Mouse (Mus musculus) intestine, postnatal 0 days (tissue): ENCODE results near the gene Plekhm2. TPM values are rescaled to one million over a fixed set of nuclear protein-coding genes. Genes with fewer than 3 reads are reported as not detected.

ENCODE experiments used
- ATAC-seq: fragments of 200-750 bp; cut with Nextera tagmentation; 2 replicates; pipeline ENCODE4 v1.8.0; 2017; ENCODE audit warnings: mild to moderate bottlenecking, moderate TSS enrichment, moderate library complexity
- H3K27ac ChIP-seq: fragments of 300-500 bp; sonication (generic); 2 replicates; pipeline ENCODE4 v1.5.1; 2014; ENCODE audit warnings: mild to moderate bottlenecking, low read depth, low read length, moderate library complexity
- H3K27me3 ChIP-seq: fragments of 300-500 bp; sonication (generic); replicated peaks from 2 replicates; pipeline ENCODE4 v1.6.1; 2014; ENCODE audit warnings: low read length, mixed read lengths; ENCODE audit not compliant: control insufficient read depth, insufficient read depth
- H3K36me3 ChIP-seq: fragments of 300-500 bp; sonication (generic); 2 replicates; pipeline ENCODE4 v1.6.1; 2014; ENCODE audit warnings: mild to moderate bottlenecking, moderate library complexity; ENCODE audit not compliant: control insufficient read depth, insufficient read depth
- H3K4me1 ChIP-seq: fragments of 300-500 bp; sonication (generic); replicated peaks from 2 replicates; pipeline ENCODE4 v1.6.1; 2014; ENCODE audit warnings: antibody characterized with exemption, low read length, mixed read lengths; ENCODE audit not compliant: control insufficient read depth, insufficient read depth
- H3K4me2 ChIP-seq: fragments of 300-500 bp; sonication (generic); replicated peaks from 2 replicates; pipeline ENCODE4 v1.6.1; 2014; ENCODE audit warnings: low read depth, mild to moderate bottlenecking, moderate library complexity
- H3K4me3 ChIP-seq: fragments of 300-500 bp; sonication (generic); 2 replicates; pipeline ENCODE4 v1.5.1; 2014; ENCODE audit warnings: low read depth, low read length
- H3K9ac ChIP-seq: fragments of 300-500 bp; sonication (generic); 2 replicates; pipeline ENCODE4 v1.6.1; 2014; ENCODE audit warnings: mild to moderate bottlenecking, low read depth, low read length
- H3K9me3 ChIP-seq: fragments of 300-500 bp; sonication (generic); 2 replicates; pipeline ENCODE4 v1.6.1; 2016; ENCODE audit warnings: mixed run types; ENCODE audit not compliant: control insufficient read depth
- CTCF ChIP-seq: sonication (generic); IDR thresholded peaks from 2 replicates; pipeline ENCODE4 v1.5.1; 2016; ENCODE audit warnings: low read depth, mild to moderate bottlenecking, control low read depth, antibody characterized with exemption, moderate library complexity
- WGBS: fragments of 180-500 bp; shearing (Covaris S2); extraction: QIAGEN DNeasy Blood & Tissue Kit; methylation state at CpG from one replicate; pipeline ENCODE4 v1.1.7; 2014; 5-methylcytosine and 5-hydroxymethylcytosine counted together
- polyA plus RNA-seq: library from polyadenylated mRNA; unstranded; fragments of >200 nt; fragmentation: Nextera tagmentation; extraction: Ambion mirVana; gene quantifications from 2 replicates; pipeline ENCODE4 v1.2.1, GENCODE M21; 2015

The Plekhm2 gene
- polyA plus RNA-seq, 1 experiment from 2014 or later = 3.1 TPM

DNA sequence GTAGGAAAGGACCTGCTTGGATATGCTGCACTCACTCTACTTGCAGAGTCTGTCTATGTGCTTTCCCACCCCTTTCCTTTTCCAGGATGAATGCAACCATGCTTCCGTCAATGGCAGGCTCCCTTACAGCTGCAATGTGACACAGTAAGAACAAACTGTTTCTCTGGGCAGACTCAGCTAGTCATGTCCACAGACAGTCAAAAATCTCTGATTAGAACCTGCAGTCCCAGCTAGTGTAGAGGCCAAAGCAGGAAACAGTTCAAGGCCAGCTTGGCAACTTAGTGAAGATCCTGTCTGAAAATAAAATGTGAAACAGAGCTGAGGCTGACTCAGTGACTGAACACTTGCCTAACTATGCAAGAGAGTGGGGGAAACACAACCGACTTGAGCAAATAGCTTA, 39.9 kb upstream of the Plekhm2 start:
- no peak overlapping the region for H3K4me2 ChIP-seq
- H3K4me1 ChIP-seq = no peaks in the 10 kb centered on the region
- no peak overlapping the region for H3K27ac ChIP-seq
- H3K36me3 ChIP-seq = peaks cover 100% of the 10 kb centered on the region
- H3K4me3 ChIP-seq = no peak overlapping the region
- no peak for TF ChIP-seq CTCF
- no peaks in the 10 kb centered on the region for H3K9me3 ChIP-seq
- 86% methylated on average over 2 of the region's 2 CpGs for WGBS
- H3K9ac ChIP-seq = no peak overlapping the region
- no peaks in the 10 kb centered on the region for H3K27me3 ChIP-seq
- ATAC-seq = no peak

DNA sequence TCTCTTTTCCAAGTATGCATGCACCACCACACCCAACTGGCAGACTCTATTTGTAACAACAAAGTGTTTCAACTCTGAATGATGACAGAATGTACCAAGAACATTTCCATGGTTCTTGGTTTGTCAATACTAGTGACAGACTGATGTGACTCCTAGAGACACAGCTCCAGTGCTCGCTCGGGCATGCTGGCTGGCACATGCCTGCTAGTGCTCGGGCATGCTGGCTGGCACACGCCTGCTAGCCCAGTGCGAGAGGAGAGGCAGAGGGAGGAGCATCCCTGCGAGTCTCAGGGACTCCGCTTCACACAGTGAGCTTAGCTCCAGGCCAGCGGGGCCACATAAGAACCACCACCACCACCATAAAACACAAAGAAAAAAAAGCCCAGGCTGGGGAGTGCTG, 30.0 kb upstream of the Plekhm2 start:
- no peaks in the 10 kb centered on the region for H3K27me3 ChIP-seq
- WGBS = 91% methylated on average over 8 of the region's 8 CpGs
- no peaks in the 10 kb centered on the region for H3K9me3 ChIP-seq
- no peaks in the 10 kb centered on the region for H3K4me1 ChIP-seq
- no peak overlapping the region for H3K9ac ChIP-seq
- no peak for TF ChIP-seq CTCF
- H3K27ac ChIP-seq = no peak overlapping the region
- no peak overlapping the region for H3K4me2 ChIP-seq
- peaks cover 89% of the 10 kb centered on the region for H3K36me3 ChIP-seq
- H3K4me3 ChIP-seq = no peak overlapping the region
- no peak for ATAC-seq

DNA sequence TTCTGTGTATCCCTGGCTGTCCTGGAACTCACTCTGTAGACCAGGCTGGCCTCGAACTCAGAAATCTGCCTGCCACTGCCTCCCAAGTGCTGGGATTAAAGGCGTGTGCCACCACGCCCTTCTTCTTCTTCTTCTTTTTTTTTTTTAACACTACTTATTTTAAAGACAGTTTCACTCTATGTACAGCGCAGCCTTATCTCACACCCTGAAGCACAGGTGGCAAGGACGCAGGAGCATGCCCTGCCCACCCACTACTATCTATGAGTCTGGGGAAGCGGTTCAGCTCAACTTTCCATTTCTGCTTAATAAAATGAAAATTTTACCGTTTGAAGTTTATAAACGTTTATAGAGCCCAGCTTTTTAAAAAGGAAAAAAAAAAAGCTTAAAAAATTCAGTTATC, 23.8 kb upstream of the Plekhm2 start:
- no peaks in the 10 kb centered on the region for H3K9me3 ChIP-seq
- H3K36me3 ChIP-seq = peaks cover 81% of the 10 kb centered on the region
- no peak overlapping the region for H3K27ac ChIP-seq
- ATAC-seq = no peak
- WGBS = 85% methylated on average over 8 of the region's 8 CpGs
- H3K4me2 ChIP-seq = no peak overlapping the region
- no peak for TF ChIP-seq CTCF
- H3K4me1 ChIP-seq = no peaks in the 10 kb centered on the region
- no peaks in the 10 kb centered on the region for H3K27me3 ChIP-seq
- H3K9ac ChIP-seq = no peak overlapping the region
- H3K4me3 ChIP-seq = no peak overlapping the region

DNA sequence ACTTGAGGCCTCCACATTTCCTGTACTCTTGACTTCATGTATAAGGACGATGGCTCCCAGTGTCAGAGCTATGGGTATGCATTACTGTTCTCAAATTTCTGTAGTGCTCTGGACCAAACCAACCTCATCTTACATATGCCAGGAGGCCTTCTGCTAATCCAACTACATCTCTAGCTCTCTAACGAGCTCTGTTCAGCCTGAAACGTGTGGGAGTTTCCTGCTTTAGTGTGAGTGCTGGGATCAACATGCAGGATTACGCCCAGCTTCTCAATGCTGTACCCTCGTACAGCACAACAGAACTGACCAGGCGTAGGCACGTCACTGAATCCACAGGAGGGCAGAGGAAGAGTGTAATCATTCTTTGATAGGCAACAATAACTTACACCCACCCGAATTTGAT, 21.8 kb upstream of the Plekhm2 start:
- Histone ChIP-seq H3K9me3 (no peaks in the 10 kb centered on the region), H3K4me1 (no peaks in the 10 kb centered on the region), H3K4me3 (no peak overlapping the region), H3K9ac (no peak overlapping the region), H3K27me3 (no peaks in the 10 kb centered on the region), H3K36me3 (peaks cover 81% of the 10 kb centered on the region), H3K27ac (no peak overlapping the region), H3K4me2 (no peak overlapping the region)
- TF ChIP-seq CTCF = no peak
- WGBS = 88% methylated on average over 8 of the region's 8 CpGs
- no peak for ATAC-seq

DNA sequence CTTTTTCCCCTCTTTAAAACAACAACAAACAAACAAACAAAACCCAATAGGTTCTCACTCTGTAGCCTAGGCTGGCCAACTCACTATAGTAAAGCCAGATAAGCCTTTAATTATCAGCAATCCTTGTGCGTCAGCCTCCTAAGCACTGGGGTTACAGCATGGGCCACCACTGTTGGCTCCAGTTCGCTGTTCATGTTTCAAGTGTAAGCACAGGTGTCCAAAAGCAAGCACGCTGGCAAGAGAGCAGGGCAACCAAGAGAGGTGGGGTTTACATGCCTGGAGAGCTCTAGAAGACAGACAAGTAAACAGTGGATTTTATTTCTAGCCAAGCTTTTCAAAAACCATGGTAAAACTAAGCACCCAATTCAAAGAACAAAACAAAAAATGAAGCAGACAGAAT, 21.4 kb upstream of the Plekhm2 start:
- H3K27me3 ChIP-seq = no peaks in the 10 kb centered on the region
- peaks cover 76% of the 10 kb centered on the region for H3K36me3 ChIP-seq

DNA sequence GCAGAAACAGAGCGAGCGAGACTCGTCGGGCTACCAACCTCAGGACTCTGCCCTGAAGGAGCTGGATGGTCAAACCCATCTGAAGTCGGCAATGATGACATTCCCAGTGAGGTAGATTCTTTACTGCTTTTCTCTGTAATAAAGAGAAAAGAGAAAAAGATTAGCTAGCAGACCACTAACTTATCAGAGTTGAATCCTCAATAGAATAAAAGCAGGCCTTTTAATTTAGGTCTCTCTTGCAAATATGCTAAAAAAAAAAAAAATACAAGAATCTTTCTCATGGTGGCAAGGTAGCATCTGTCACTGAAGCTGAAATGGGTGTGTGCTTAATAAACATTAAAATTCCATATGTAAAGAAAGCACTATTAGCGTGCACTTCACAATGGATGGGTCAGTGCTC, 20.8 kb upstream of the Plekhm2 start, which contains the start of gene Rsc1a1:
TSS of gene Rsc1a1 (minus strand) at position 101 of the 400 bp plus-strand sequence.
- Histone ChIP-seq H3K36me3 (peaks cover 70% of the 10 kb centered on the region), H3K27me3 (no peaks in the 10 kb centered on the region), H3K4me2 (no peak within 1 kb of the TSS), H3K9me3 (no peaks in the 10 kb centered on the region), H3K4me3 (no peak within 1 kb of the TSS), H3K27ac (no peak within 1 kb of the TSS), H3K4me1 (no peaks in the 10 kb centered on the region), H3K9ac (no peak within 1 kb of the TSS)
- WGBS = 95% methylated on average over 6 of the region's 6 CpGs
- ATAC-seq = no peak
- no peak for TF ChIP-seq CTCF

More for the DNA sequence above, 21.4 kb upstream of the Plekhm2 start:
- 83% methylated on average over 3 of the region's 3 CpGs for WGBS
- Histone ChIP-seq H3K9ac (no peak overlapping the region), H3K27ac (no peak overlapping the region), H3K4me3 (no peak overlapping the region), H3K4me1 (no peaks in the 10 kb centered on the region), H3K4me2 (no peak overlapping the region), H3K9me3 (no peaks in the 10 kb centered on the region)
- no peak for ATAC-seq
- TF ChIP-seq CTCF = no peak

DNA sequence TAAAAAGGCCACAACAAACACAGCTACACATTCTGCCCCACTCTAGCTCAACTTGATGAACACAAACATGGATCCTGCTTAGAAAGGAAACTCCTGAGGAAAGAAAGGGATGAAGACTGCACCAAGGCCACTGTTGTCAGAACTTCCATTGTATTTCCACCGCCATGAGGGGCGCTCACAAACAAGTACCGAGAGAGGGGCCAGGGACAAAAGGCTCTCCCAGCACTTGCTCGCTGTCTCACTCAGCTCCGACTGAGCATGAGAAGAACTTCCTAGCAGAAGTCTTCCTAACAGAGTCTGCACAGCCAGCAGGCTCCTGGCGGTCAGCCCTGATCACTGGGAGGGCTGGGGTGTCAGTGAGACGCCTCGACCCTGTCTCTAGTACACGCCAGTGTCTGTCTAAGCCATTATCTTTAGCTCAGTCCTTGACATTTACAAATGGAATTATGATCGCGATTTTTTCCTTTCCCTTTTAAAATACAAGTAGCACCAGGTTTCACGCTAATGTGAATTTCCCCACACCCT, 18.1 kb upstream of the Plekhm2 start:
- no peak for TF ChIP-seq CTCF
- 81% methylated on average over 12 of the region's 12 CpGs for WGBS

More for the DNA sequence above, 18.1 kb upstream of the Plekhm2 start:
- Histone ChIP-seq H3K4me3 (no peak overlapping the region), H3K4me1 (no peaks in the 10 kb centered on the region), H3K36me3 (peaks cover 61% of the 10 kb centered on the region), H3K27me3 (no peaks in the 10 kb centered on the region), H3K4me2 (no peak overlapping the region), H3K27ac (no peak overlapping the region), H3K9ac (no peak overlapping the region), H3K9me3 (no peaks in the 10 kb centered on the region)
- no peak for ATAC-seq
